Mouse (Mus musculus): ENCODE data around the gene Ddn.
"Not testable (repeated sequence)": the region's sequence is repeated elsewhere in the genome, so short reads cannot be mapped to it uniquely, and the experiment has no call there.

The Ddn gene

DNA sequence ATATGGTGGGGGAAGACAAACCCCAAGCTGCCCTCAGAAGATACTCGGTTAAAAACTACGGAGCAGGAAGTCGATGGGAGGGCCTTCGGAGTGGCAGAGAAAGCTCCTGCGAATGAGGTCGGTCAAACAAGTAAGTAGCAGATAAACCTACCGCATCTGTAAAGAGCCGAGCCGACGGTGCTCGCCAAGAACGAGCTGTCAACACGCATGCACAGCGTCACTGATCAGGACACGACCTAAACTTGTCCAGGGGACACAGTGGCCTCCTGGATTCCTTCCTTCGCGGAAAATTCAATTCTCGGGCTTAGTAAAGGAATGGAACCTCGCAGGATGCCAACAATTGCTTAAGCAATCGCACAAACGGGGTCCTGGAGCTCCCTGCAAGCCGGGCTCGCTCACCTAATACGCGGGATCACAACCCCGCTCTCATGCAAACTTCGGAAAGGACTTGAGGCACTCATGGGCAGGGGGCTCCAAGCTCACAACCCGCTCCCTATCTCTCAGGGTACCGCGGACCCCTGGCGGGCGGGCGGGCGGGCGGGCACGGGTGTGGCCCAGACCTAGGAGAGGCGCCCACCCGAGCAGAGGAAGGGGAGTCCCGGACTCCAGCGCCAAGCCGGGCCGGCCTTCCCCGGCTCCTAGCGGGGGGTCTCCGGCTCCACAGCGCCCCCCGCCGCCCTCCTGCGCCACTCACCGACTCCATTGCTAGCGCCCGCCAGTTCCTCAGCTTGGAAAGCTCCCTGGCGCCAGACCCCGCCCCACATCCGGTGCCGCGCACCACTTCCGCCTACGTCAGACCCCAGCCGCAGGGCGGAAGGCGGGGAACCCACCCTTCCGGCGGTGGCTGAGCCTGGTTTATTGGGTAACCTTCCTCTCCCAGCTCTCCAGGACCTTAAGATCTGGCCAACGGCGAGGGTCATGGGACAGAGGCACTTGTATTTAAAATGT, 21.7 kb upstream of the Ddn start, which contains the start of gene Prkag1:
TSS of gene Prkag1 (minus strand) at position 786 of the 948 bp plus-strand sequence.
- peak; percentile 95 for DNase-seq

DNA sequence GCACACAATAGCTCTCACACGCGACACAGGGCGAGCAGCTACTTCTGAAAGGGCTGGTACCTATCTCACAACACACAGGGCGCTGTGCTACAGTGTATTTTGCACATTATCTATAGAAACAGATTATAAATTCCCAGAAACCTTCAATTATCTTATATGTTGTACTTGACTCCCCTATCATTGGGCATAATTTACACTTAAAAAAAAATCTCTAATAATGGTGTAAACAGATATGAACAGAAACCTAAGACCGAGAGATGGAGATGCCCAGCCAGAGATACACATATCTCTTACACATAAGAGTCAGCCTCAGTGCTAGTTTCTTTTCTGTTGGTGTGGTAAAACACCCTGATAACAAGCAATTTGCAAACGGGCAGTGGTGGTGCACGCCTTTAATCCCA, 18.3 kb upstream of the Ddn start:
- no peak for DNase-seq

- no peak for DNase-seq
These were observed 14.1 kb upstream of the Ddn start for GRCm38 (mm10) chr15:98823434-98823833.

- DNase-seq, result no peak
These were observed 12.9 kb upstream of the Ddn start for GRCm38 (mm10) chr15:98822147-98822546.

DNA sequence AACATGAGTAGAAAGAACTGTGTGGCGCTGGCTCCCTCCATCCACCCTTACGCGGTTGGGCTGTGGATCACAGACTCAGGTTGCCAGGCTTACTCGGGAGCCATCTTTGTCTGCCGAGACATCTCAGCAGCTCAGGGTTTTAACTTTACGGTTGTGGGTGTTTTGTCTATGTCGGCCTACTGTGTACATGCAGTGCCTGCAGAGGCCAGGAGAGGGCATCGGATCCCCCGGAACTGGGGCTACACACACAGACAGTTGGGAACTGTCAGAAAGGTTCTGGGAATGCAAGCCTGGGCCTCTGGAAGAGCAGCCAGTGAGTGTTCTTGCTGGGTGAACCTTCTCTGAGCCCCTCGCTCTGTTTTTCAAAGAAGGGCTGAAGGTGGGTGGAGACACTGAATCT, 12.1 kb upstream of the Ddn start:
- no peak for DNase-seq

- no peak for DNase-seq
These were observed 11.6 kb upstream of the Ddn start for GRCm38 (mm10) chr15:98820937-98821336.

- DNase-seq, result no peak
These were observed 8.9 kb upstream of the Ddn start for GRCm38 (mm10) chr15:98818171-98818570.

DNA sequence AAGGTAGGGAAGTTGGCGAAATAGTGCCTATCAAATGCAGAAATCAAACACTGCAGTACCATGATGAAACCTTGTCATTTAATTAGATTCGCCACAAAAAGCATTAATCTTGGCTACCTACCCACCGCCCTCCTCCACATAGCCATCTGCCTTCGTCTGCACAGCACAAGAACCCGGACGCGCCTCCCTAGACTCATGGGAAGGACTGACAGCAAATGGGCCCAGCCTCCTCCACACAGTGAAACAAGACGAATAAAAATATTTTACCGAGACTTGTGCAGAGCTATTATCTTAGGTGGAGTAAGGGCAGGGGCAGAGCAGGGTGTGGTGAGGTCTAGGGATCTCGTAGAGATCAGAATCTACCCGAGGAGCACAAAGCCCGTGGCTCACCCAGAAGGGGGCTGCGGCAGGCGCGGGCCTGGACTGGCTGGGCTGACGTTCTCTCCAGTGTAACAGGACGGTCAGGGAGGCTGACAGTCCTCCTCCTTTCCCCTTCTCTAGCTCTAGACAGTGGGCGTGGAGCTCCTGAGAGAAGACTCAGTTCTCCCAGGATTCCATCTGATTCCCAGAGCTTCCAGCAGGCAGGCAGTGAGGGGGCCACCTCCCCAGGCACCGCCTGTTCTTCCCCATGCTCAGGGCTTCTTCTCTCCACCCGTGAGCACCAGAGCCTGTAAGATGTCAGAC, 3.6 kb upstream of the Ddn start:
- no peak for DNase-seq

DNA sequence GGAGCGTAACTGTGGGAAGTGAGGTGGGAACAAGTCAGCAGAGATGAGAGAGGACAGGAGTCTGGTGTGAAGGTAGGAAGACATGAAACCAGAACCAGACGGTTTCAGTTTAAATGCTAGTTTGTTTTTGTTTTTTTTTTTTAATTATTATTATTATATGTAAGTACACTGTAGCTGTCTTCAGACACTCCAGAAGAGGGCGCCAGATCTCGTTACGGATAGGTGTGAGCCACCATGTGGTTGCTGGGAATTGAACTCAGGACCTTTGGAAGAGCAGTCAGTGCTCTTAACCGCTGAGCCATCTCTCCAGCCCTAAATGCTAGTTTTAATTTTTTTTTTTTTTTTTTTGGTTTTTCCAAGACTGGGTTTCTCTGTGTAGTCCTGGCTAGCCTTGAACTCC, 922 bp upstream of the Ddn start:
- not testable (repeated sequence) for DNase-seq

- no peak for DNase-seq
These were observed 597 bp downstream of the Ddn start for GRCm38 (mm10) chr15:98808651-98809134.

- peak; percentile 28 for DNase-seq
These were observed 1.2 kb downstream of the Ddn start for GRCm38 (mm10) chr15:98807895-98808650.

DNA sequence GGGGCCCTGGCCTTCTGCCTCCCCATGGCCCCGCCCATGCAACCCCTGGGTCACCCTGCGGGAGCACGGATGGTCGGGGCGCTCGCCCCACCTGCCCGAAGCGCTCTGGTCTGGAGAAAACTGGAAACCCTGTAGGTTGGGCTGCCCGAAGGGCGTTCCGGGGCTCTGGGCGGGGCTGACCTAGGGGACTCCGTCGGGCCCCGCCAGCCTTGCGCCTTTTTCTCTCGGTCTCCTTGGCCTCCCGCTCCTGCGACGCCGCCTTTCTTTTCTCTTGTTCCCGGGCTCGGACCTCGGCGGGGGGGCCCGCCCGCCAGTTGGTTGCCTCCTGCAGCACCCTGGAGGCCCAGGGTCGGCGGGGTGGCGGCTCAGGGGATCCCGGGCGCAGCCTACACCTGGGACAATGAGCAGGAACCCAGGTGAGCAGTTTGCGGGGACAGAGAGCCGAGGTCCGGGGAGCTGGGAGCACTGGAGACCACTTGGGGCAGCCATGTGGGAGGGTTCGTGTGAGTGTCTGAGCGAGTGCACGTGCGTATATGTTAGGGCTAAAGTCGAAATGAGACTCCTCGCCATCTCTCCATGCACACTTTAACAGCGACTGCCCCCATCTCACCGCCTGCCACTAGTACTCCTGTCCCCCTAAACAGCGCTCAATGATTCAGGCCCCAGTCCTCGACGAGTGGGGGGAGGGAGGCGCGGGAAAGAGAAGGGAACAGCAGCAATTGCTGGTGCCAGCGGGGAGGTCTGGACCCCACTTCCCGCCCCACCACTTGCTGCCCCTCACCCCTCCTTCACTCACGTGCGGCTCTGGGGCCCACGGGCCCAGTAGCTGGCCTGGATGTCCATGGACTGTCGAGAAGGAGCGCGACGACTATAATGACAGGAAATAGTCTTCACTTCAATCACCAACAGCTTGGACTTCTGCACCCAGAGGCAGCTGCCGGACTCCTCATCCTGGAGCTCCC, 2.2 kb downstream of the Ddn start:
- no peak for DNase-seq

GRCm38 (mm10) chr15:98806071-98806808, 3.0 kb downstream of the Ddn start:
- DNase-seq, result no peak

- DNase-seq, result peak; percentile 46
These were observed 3.8 kb downstream of the Ddn start for GRCm38 (mm10) chr15:98805324-98806040.

DNA sequence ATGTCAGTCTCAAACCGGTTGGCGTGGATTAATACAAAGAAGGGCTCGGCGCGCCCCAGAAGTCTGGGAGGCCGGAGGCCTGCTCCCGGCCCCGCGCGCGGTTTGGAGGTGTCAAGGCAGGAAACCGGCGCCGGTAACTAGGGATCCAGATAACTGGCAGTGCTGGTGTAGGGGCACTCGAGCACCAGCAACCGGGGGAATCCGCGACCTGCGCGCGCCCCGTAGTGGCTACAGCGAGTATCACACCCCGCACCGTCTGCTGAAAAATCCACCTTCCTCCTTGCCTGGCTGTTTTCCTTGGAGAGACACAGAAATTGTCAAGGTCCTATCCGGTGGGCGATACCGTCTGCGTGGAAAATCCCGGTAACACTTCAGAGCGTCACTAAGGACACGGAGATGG, 5.2 kb downstream of the Ddn start:
- DNase-seq, result peak; percentile 76

- no peak for DNase-seq
These were observed 6.4 kb downstream of the Ddn start for GRCm38 (mm10) chr15:98802926-98803325.

GRCm38 (mm10) chr15:98799396-98799795, 9.9 kb downstream of the Ddn start:
- peak; percentile 56 for DNase-seq

- DNase-seq, result no peak
These were observed 10.4 kb downstream of the Ddn start for GRCm38 (mm10) chr15:98798903-98799302.

DNA sequence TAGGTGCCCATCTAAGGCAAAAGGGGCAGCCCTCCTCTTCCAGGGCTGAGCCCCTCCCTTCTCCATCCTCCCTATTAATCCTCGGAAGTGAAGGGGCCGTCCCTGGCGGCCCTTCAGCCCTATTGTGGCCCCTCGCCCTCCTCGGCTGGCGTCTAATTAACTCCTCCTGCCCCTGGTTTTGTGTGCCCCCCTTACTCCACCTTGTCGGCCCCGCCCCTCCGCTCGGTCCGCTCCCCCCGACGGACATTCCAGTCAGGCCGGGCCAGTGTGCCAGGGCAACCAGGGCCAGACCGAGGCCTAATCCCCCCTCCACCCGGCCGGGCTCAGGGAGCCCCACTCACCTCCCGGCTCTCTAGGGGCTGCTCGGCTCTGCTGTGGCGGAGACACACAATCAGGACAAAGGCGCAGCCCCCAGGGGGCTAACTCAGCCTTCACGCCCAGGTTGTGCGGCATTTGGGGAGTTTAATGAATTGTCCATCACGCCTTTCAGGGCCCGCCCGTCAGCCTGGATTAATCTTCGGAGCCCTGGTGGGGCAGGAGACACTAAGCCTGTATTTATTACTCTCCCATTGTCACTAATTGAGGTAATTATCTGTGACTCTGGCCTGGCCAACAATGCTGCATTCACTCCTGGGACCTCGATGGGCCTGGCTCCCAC, 11.3 kb downstream of the Ddn start:
- DNase-seq, result no peak

Data from cerebellum, adult 11-12 months (tissue).